Mouse (Mus musculus): ENCODE data around the gene Ift57. TPM values are rescaled to one million over a fixed set of nuclear protein-coding genes. Genes with fewer than 3 reads are reported as not detected.

Gene Ift57
- polyA plus RNA-seq, 1 experiment from 2014 or later: 85.4 TPM

GRCm38 (mm10) chr16:49752906-49753305, 53.9 kb downstream of the Ift57 start:
- in situ Hi-C loops (cut with MboI; ENCODE audit: low pct_unique_long_range_greater_than_20kb): loop anchor here (25.0 kb wide), 1 partner anchor 984 kb away; no protein-coding TSS in a partner anchor

GRCm38 (mm10) chr16:49753318-49753717, 54.3 kb downstream of the Ift57 start:
- in situ Hi-C loops (cut with MboI; ENCODE audit: low pct_unique_long_range_greater_than_20kb): loop anchor here (25.0 kb wide), 1 partner anchor 984 kb away; no protein-coding TSS in a partner anchor
- no peak for ATAC-seq

More at GRCm38 (mm10) chr16:49752906-49753305, 53.9 kb downstream of the Ift57 start:
- ChIA-PET CTCF (no interaction called here), POLR2A (no interaction called here)
- no peaks in the 10 kb centered on the region for H3K27me3 ChIP-seq
- DNase-seq (ENCODE audit: low read depth, low spot score) (no peak), ATAC-seq (no peak)
- no peak for TF ChIP-seq CTCF (IDR thresholded peaks at IDR 0.05)

GRCm38 (mm10) chr16:49760517-49761203, 61.6 kb downstream of the Ift57 start:
- TF ChIP-seq CTCF (IDR thresholded peaks at IDR 0.05): no peak
- H3K27me3 ChIP-seq: no peaks in the 10 kb centered on the region
- ChIA-PET POLR2A (interaction anchor here (0.5 kb wide), 1 partner anchor 53 kb away, joined by 4 read pairs; no protein-coding TSS in a partner anchor), CTCF (no interaction called here)
- DNase-seq (ENCODE audit: low read depth, low spot score) (no peak), ATAC-seq (no peak)
- in situ Hi-C loops (cut with MboI; ENCODE audit: low pct_unique_long_range_greater_than_20kb): loop anchor here (25.0 kb wide), 1 partner anchor 977 kb away; no protein-coding TSS in a partner anchor

More at GRCm38 (mm10) chr16:49753318-49753717, 54.3 kb downstream of the Ift57 start:
- H3K27me3 ChIP-seq: no peaks in the 10 kb centered on the region
- POLR2A ChIA-PET: no interaction called here
- TF ChIP-seq CTCF (IDR thresholded peaks at IDR 0.05): no peak
- CTCF ChIA-PET: no interaction called here
- DNase-seq (ENCODE audit: low read depth, low spot score): no peak

GRCm38 (mm10) chr16:49761981-49762380, 62.9 kb downstream of the Ift57 start:
- CTCF ChIA-PET: no interaction called here
- in situ Hi-C loops (cut with MboI; ENCODE audit: low pct_unique_long_range_greater_than_20kb): loop anchor here (25.0 kb wide), 1 partner anchor 975 kb away; no protein-coding TSS in a partner anchor
- no peak for DNase-seq (ENCODE audit: low read depth, low spot score)

GRCm38 (mm10) chr16:49766326-49766725, 67.3 kb downstream of the Ift57 start:
- ChIA-PET CTCF (interaction anchor here (2.1 kb wide), 1 partner anchor 20 kb away, joined by 5 read pairs; no protein-coding TSS in a partner anchor), POLR2A (no interaction called here)
- ATAC-seq (peak; percentile 31), DNase-seq (ENCODE audit: low read depth, low spot score) (no peak)
- TF ChIP-seq CTCF (IDR thresholded peaks at IDR 0.05): peak; percentile 62
- in situ Hi-C loops (cut with MboI; ENCODE audit: low pct_unique_long_range_greater_than_20kb): loop anchor here (5.0 to 25.0 kb wide), 2 partner anchors 86 to 971 kb away; no protein-coding TSS in a partner anchor
- no peaks in the 10 kb centered on the region for H3K27me3 ChIP-seq

More at GRCm38 (mm10) chr16:49761981-49762380, 62.9 kb downstream of the Ift57 start:
- TF ChIP-seq CTCF (IDR thresholded peaks at IDR 0.05): no peak
- POLR2A ChIA-PET: no interaction called here
- H3K27me3 ChIP-seq: no peaks in the 10 kb centered on the region
- ATAC-seq: no peak

GRCm38 (mm10) chr16:49768491-49769031, 69.5 kb downstream of the Ift57 start:
- no peak for ATAC-seq
- ChIA-PET POLR2A (interaction anchor here (0.7 to 1.0 kb wide), 2 partner anchors 9 to 24 kb away, joined by 3 read pairs; no protein-coding TSS in a partner anchor), CTCF (interaction anchor here (2.1 kb wide), 1 partner anchor 18 kb away, joined by 5 read pairs; no protein-coding TSS in a partner anchor)
- TF ChIP-seq CTCF (IDR thresholded peaks at IDR 0.05): no peak
- H3K27me3 ChIP-seq: no peaks in the 10 kb centered on the region
- no peak for DNase-seq (ENCODE audit: low read depth, low spot score)
- in situ Hi-C loops (cut with MboI; ENCODE audit: low pct_unique_long_range_greater_than_20kb): loop anchor here (5.0 to 25.0 kb wide), 2 partner anchors 84 to 969 kb away; no protein-coding TSS in a partner anchor

GRCm38 (mm10) chr16:49769831-49770261, 70.8 kb downstream of the Ift57 start:
- DNase-seq (ENCODE audit: low read depth, low spot score) (no peak), ATAC-seq (no peak)
- CTCF ChIA-PET: no interaction called here
- no peaks in the 10 kb centered on the region for H3K27me3 ChIP-seq
- no peak for TF ChIP-seq CTCF (IDR thresholded peaks at IDR 0.05)
- in situ Hi-C loops (cut with MboI; ENCODE audit: low pct_unique_long_range_greater_than_20kb): loop anchor here (5.0 to 25.0 kb wide), 2 partner anchors 82 to 967 kb away; no protein-coding TSS in a partner anchor
- POLR2A ChIA-PET: no interaction called here

GRCm38 (mm10) chr16:49770320-49771189, 71.5 kb downstream of the Ift57 start:
- DNase-seq (ENCODE audit: low read depth, low spot score): no peak
- ChIA-PET POLR2A (no interaction called here), CTCF (no interaction called here)
- H3K27me3 ChIP-seq: no peaks in the 10 kb centered on the region
- no peak for ATAC-seq
- in situ Hi-C loops (cut with MboI; ENCODE audit: low pct_unique_long_range_greater_than_20kb): loop anchor here (25.0 kb wide), 1 partner anchor 967 kb away; no protein-coding TSS in a partner anchor
- TF ChIP-seq CTCF (IDR thresholded peaks at IDR 0.05): no peak

GRCm38 (mm10) chr16:49771609-49772396, 72.8 kb downstream of the Ift57 start:
- ChIA-PET POLR2A (no interaction called here), CTCF (interaction anchor here (0.8 kb wide), 1 partner anchor 47 kb away, joined by 3 read pairs; no protein-coding TSS in a partner anchor)
- in situ Hi-C loops (cut with MboI; ENCODE audit: low pct_unique_long_range_greater_than_20kb): loop anchor here (25.0 kb wide), 1 partner anchor 965 kb away; no protein-coding TSS in a partner anchor
- no peaks in the 10 kb centered on the region for H3K27me3 ChIP-seq
- ATAC-seq (no peak), DNase-seq (ENCODE audit: low read depth, low spot score) (no peak)
- no peak for TF ChIP-seq CTCF (IDR thresholded peaks at IDR 0.05)

Data from Patski (cell line).